Mouse (Mus musculus) spleen, adult 2 months (tissue): ENCODE measurements around the gene Rmi2. TPM values are rescaled to one million over a fixed set of nuclear protein-coding genes. Genes with fewer than 3 reads are reported as not detected.

Experiments
- DNase-seq, 2 experiments: peaks; one replicate each; pipeline versions ENCODE4 v3.0.0 to v3.0.0-alpha.2; 2012 to 2021; ENCODE audit warnings: low spot score in 2 of 2, low read depth in 1 of 2
- H3K27ac ChIP-seq: fragments of 200-500 bp; 2 replicates; pipeline ENCODE4 v1.5.1; 2012; ENCODE audit warnings: low read length, inconsistent platforms; ENCODE audit not compliant: insufficient read depth
- H3K27me3 ChIP-seq: fragments of 200-500 bp; 2 replicates; pipeline ENCODE4 v1.6.1; 2012; ENCODE audit warnings: mild to moderate bottlenecking, moderate library complexity, low read length, inconsistent platforms; ENCODE audit not compliant: control insufficient read depth, insufficient read depth
- H3K36me3 ChIP-seq: fragments of 200-500 bp; 2 replicates; pipeline ENCODE4 v1.6.1; 2012; ENCODE audit warnings: mild to moderate bottlenecking, low read length, inconsistent platforms; ENCODE audit not compliant: control insufficient read depth, insufficient read depth
- H3K4me1 ChIP-seq: fragments of 200-500 bp; 2 replicates; pipeline ENCODE4 v1.6.1; 2011; ENCODE audit warnings: inconsistent platforms; ENCODE audit not compliant: control insufficient read depth, insufficient read depth, insufficient read length
- H3K4me3 ChIP-seq: fragments of 200-500 bp; 2 replicates; pipeline ENCODE4 v1.5.1; 2011; ENCODE audit warnings: mild to moderate bottlenecking, inconsistent platforms; ENCODE audit not compliant: insufficient read depth, insufficient read length; ENCODE audit errors: extremely low read depth
- CTCF ChIP-seq: fragments of 200-500 bp; IDR thresholded peaks from 2 replicates; pipeline ENCODE4 v1.5.1; 2011; ENCODE audit warnings: mild to moderate bottlenecking, inconsistent platforms; ENCODE audit not compliant: insufficient read depth, insufficient read length, insufficient replicate concordance; ENCODE audit errors: extremely low read depth
- POLR2A ChIP-seq: fragments of 200-500 bp; IDR thresholded peaks from 2 replicates; pipeline ENCODE4 v1.6.1; 2011; ENCODE audit warnings: low read depth, low read length, inconsistent platforms
- WGBS: fragments of 180-500 bp; shearing (Covaris S2); methylation state at CpG from one replicate; pipeline ENCODE4 v1.1.7; 2018; 5-methylcytosine and 5-hydroxymethylcytosine counted together
- polyA plus RNA-seq: library from polyadenylated mRNA; depleted of rRNA; stranded (reverse); fragments of >200 nt; gene quantifications from 2 replicates; pipeline ENCODE4 v1.2.3, GENCODE M21; 2012

The Rmi2 gene
- polyA plus RNA-seq, 1 experiment, result 1.9 TPM

GRCm38 (mm10) chr16:10838487-10839245, 3.8 kb downstream of the Rmi2 start:
- Histone ChIP-seq H3K27me3 (no peaks in the 10 kb centered on the region), H3K4me1 (peaks cover 20% of the 10 kb centered on the region; the same call in 1 of the 2 replicates), H3K27ac (no peak overlapping the region), H3K4me3 (no peak overlapping the region), H3K36me3 (no peaks in the 10 kb centered on the region)
- no peak for TF ChIP-seq CTCF
- TF ChIP-seq POLR2A, result no peak
- DNase-seq, result no peak
- 54% methylated on average over 10 of the region's 10 CpGs for WGBS

GRCm38 (mm10) chr16:10840018-10840417, 5.2 kb downstream of the Rmi2 start:
- Histone ChIP-seq H3K4me3 (no peak overlapping the region), H3K4me1 (peaks cover 28% of the 10 kb centered on the region; the same call in 1 of the 2 replicates), H3K27me3 (no peaks in the 10 kb centered on the region), H3K36me3 (no peaks in the 10 kb centered on the region), H3K27ac (no peak overlapping the region)
- DNase-seq, result no peak
- TF ChIP-seq CTCF, result no peak
- no peak for TF ChIP-seq POLR2A
- 90% methylated on average over 13 of the region's 14 CpGs for WGBS

- no peak overlapping the region for H3K27ac ChIP-seq
- 47% methylated on average over 4 of the region's 4 CpGs for WGBS
- no peak for TF ChIP-seq CTCF
- TF ChIP-seq POLR2A, result no peak
- no peak for DNase-seq
- H3K36me3 ChIP-seq, result no peaks in the 10 kb centered on the region
- H3K27me3 ChIP-seq, result no peaks in the 10 kb centered on the region
- H3K4me1 ChIP-seq, result peaks cover 28% of the 10 kb centered on the region; the same call in 1 of the 2 replicates
- H3K4me3 ChIP-seq, result no peak overlapping the region
Observed at GRCm38 (mm10) chr16:10842282-10842855, 7.5 kb downstream of the Rmi2 start.

- Histone ChIP-seq H3K4me1 (peaks cover 22% of the 10 kb centered on the region; the same call in 1 of the 2 replicates), H3K27ac (peak overlapping the region; percentile 78)
Observed at GRCm38 (mm10) chr16:10843486-10844318, 8.8 kb downstream of the Rmi2 start.

GRCm38 (mm10) chr16:10844319-10844670, 9.4 kb downstream of the Rmi2 start:
- Histone ChIP-seq H3K4me1 (peaks cover 22% of the 10 kb centered on the region; the same call in 1 of the 2 replicates), H3K36me3 (no peaks in the 10 kb centered on the region), H3K4me3 (peak overlapping the region; percentile 15; the same call in 1 of the 2 replicates), H3K27me3 (no peaks in the 10 kb centered on the region), H3K27ac (peak overlapping the region; percentile 75)
- TF ChIP-seq CTCF (no peak), POLR2A (no peak)
- no peak for DNase-seq
- WGBS, result 8% methylated on average over 6 of the region's 6 CpGs

More at GRCm38 (mm10) chr16:10843486-10844318, 8.8 kb downstream of the Rmi2 start:
- 3% methylated on average over 18 of the region's 18 CpGs for WGBS
- H3K36me3 ChIP-seq, result no peaks in the 10 kb centered on the region
- TF ChIP-seq CTCF, result no peak
- no peak for TF ChIP-seq POLR2A
- H3K27me3 ChIP-seq, result no peaks in the 10 kb centered on the region
- peak overlapping the region; percentile 51 for H3K4me3 ChIP-seq
- peak; percentile 49 to 62 for DNase-seq

GRCm38 (mm10) chr16:10845952-10846351, 11.1 kb downstream of the Rmi2 start:
- Histone ChIP-seq H3K4me3 (no peak overlapping the region), H3K4me1 (peaks cover 22% of the 10 kb centered on the region; the same call in 1 of the 2 replicates), H3K27ac (no peak overlapping the region), H3K36me3 (no peaks in the 10 kb centered on the region), H3K27me3 (no peaks in the 10 kb centered on the region)
- no peak for TF ChIP-seq CTCF
- TF ChIP-seq POLR2A, result no peak
- no peak for DNase-seq
- WGBS, result 80% methylated on average over 6 of the region's 6 CpGs
